Mouse (Mus musculus): ENCODE data around the gene Kcnj9. TPM values are rescaled to one million over a fixed set of nuclear protein-coding genes. Genes with fewer than 3 reads are reported as not detected.

Kcnj9 gene
- polyA plus RNA-seq, 1 experiment from 2014 or later = 4.2 TPM

DNA sequence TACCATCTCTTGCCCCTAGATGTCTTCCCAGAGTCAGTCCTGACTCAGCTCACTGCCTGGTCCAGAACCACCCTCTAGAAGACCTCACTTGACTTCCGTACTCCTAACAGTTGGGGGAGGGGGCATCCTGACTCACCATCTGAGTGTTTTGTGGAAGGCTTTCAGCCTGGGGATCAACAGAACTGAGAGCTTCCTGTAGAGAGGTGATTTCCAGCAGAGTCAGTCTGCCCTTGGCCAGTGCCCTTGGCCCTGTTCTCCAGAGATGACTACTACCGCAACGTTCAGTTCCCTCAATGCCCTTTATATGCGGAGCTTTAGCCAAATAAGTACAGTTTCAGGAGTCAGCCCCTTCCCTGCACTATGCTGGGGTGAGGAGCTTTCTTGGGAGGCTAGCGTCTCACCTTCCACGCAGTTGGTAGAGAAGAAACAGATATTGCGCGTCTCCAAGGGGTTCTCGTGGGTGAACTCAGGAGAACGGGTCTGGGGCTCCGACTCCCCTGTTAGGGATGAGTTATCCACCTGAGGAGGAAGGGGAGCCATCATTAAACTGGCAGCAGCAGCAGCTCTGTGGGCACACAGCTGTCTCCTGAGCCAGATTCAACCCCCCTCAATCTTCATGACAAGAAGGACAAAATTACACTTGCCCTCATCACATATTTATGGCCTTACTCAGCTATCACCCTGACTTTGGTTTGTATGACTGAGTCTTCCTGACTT lies 40.1 kb downstream of the Kcnj9 start:
- Histone ChIP-seq H3K4me3 (replicated peaks; ENCODE audit: low read length) (no peak overlapping the region), H3K9ac (replicated peaks; ENCODE audit: low read depth, low read length) (no peak overlapping the region), H3K4me2 (ENCODE audit: low read length) (no peak overlapping the region), H3K27me3 (replicated peaks; ENCODE audit: control insufficient read depth, insufficient read depth, low read length) (no peaks in the 10 kb centered on the region), H3K36me3 (ENCODE audit: control insufficient read depth, insufficient read depth) (no peaks in the 10 kb centered on the region), H3K27ac (ENCODE audit: low read length) (no peak overlapping the region), H3K9me3 (ENCODE audit: control insufficient read depth, low read length) (no peaks in the 10 kb centered on the region), H3K4me1 (replicated peaks; ENCODE audit: control insufficient read depth, insufficient read depth, low read length) (no peaks in the 10 kb centered on the region)
- ATAC-seq = no peak
- 93% methylated on average over 11 of the region's 11 CpGs for WGBS

DNA sequence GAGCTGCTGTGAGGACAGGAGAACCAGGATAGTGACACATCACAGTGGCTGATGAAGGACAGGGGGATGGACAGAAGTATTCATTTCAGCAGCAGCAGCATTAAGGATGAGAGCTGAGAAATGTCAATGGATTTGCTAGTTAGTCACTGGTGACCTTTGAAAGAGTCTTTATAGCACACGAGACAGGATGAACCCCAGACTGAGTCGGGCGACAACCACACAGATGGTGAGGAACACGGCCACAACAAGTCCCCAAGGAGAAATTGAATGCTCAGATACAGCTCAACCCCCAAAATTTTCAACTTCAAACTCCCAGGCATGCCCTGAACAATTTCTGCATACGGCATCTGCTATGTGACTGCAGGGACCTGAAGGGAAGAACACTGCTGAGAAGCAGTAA lies 42.4 kb downstream of the Kcnj9 start:
- Histone ChIP-seq H3K27me3 (replicated peaks; ENCODE audit: control insufficient read depth, insufficient read depth, low read length) (no peaks in the 10 kb centered on the region), H3K9me3 (ENCODE audit: control insufficient read depth, low read length) (no peaks in the 10 kb centered on the region), H3K36me3 (ENCODE audit: control insufficient read depth, insufficient read depth) (no peaks in the 10 kb centered on the region), H3K27ac (ENCODE audit: low read length) (no peak overlapping the region), H3K4me3 (replicated peaks; ENCODE audit: low read length) (no peak overlapping the region), H3K4me2 (ENCODE audit: low read length) (no peak overlapping the region), H3K4me1 (replicated peaks; ENCODE audit: control insufficient read depth, insufficient read depth, low read length) (no peaks in the 10 kb centered on the region), H3K9ac (replicated peaks; ENCODE audit: low read depth, low read length) (no peak overlapping the region)
- 90% methylated on average over 5 of the region's 5 CpGs for WGBS
- no peak for ATAC-seq

DNA sequence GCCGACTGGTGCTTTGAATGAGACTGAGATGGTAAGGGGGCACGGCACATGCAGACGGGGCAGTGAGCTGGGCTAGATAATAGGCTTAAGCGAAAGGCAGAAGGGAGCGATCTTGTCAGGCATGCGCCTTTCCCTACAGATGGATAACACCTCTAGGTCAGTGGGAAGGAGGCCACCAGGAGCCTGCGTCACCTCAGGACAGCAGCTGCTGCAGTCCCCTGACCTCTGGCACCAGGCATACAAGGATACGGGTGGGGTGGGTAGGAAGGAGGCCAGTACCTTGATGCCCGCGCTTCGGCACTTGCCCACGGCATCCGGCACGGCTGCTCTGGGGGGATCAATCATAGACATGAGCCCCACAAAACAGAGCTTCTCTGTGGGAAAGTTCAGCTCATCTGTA lies 44.9 kb downstream of the Kcnj9 start:
- Histone ChIP-seq H3K9ac (replicated peaks; ENCODE audit: low read depth, low read length) (no peak overlapping the region), H3K4me3 (replicated peaks; ENCODE audit: low read length) (no peak overlapping the region), H3K36me3 (ENCODE audit: control insufficient read depth, insufficient read depth) (no peaks in the 10 kb centered on the region), H3K27ac (ENCODE audit: low read length) (no peak overlapping the region), H3K4me2 (ENCODE audit: low read length) (no peak overlapping the region), H3K27me3 (replicated peaks; ENCODE audit: control insufficient read depth, insufficient read depth, low read length) (no peaks in the 10 kb centered on the region), H3K4me1 (replicated peaks; ENCODE audit: control insufficient read depth, insufficient read depth, low read length) (no peaks in the 10 kb centered on the region), H3K9me3 (ENCODE audit: control insufficient read depth, low read length) (no peaks in the 10 kb centered on the region)
- ATAC-seq = no peak
- WGBS = 90% methylated on average over 14 of the region's 14 CpGs

DNA sequence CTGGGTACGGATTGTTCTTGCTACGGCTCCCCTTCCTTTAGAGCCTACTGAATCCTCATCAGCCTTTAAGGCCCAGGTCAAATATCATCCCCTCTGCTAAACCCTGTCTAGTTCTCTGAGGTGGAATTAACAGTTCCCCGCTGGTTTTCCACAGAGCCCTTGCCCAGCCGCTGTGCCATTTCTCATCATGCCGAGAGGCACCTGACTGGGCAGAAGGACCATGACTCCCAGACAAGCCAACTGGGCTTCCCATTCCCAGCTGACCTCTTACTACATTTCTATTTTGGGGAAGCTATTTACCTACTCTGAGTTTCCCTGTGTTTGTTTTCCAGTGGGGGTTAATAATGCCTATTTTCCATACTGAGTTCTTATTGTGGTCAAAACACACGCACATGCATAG lies 46.0 kb downstream of the Kcnj9 start:
- no peaks in the 10 kb centered on the region for H3K27me3 ChIP-seq (replicated peaks; ENCODE audit: control insufficient read depth, insufficient read depth, low read length)
- H3K4me1 ChIP-seq (replicated peaks; ENCODE audit: control insufficient read depth, insufficient read depth, low read length) = no peaks in the 10 kb centered on the region
- 88% methylated on average over 6 of the region's 6 CpGs for WGBS
- no peak overlapping the region for H3K4me3 ChIP-seq (replicated peaks; ENCODE audit: low read length)
- no peaks in the 10 kb centered on the region for H3K36me3 ChIP-seq (ENCODE audit: control insufficient read depth, insufficient read depth)
- no peak overlapping the region for H3K4me2 ChIP-seq (ENCODE audit: low read length)
- no peak for ATAC-seq
- no peaks in the 10 kb centered on the region for H3K9me3 ChIP-seq (ENCODE audit: control insufficient read depth, low read length)
- no peak overlapping the region for H3K9ac ChIP-seq (replicated peaks; ENCODE audit: low read depth, low read length)
- H3K27ac ChIP-seq (ENCODE audit: low read length) = no peak overlapping the region

DNA sequence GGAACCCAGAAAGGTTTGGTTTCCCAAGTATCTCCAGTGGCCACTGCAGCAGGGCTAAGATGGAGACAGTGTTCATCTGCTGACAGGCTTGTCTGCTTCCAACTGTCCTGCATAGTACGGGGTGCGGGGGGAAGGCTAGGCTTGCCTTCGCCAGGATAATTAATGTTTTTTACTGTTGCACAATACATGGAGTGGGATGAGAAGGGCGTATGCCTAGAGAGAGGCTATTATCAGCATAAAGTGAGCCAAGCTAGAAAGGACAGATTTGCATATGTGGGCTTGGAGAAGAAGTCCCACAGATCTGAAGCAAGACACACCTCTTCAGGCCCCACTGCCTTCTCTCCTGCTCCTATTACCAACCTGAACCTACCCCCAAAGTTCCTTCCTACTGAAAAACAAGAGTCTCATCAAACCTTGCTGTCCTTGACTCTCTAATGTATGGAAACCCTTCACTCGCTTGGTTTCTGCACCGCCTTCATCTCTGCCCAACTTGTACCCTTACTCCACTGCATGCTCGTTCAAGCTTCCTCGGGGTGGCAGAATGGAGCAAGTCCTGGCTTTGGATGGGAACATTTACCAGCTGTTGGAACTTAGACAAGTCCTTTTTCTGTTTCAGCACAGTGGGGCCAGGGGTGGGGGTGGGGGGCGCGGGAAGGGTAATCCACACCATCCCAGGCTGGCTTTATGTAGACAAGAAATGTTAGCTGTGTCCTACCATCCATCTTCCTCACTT lies 47.4 kb downstream of the Kcnj9 start:
- 76% methylated on average over 10 of the region's 10 CpGs for WGBS
- Histone ChIP-seq H3K9ac (replicated peaks; ENCODE audit: low read depth, low read length) (no peak overlapping the region), H3K4me3 (replicated peaks; ENCODE audit: low read length) (no peak overlapping the region), H3K27me3 (replicated peaks; ENCODE audit: control insufficient read depth, insufficient read depth, low read length) (no peaks in the 10 kb centered on the region), H3K36me3 (ENCODE audit: control insufficient read depth, insufficient read depth) (no peaks in the 10 kb centered on the region), H3K4me1 (replicated peaks; ENCODE audit: control insufficient read depth, insufficient read depth, low read length) (no peaks in the 10 kb centered on the region), H3K9me3 (ENCODE audit: control insufficient read depth, low read length) (no peaks in the 10 kb centered on the region), H3K4me2 (ENCODE audit: low read length) (no peak overlapping the region), H3K27ac (ENCODE audit: low read length) (no peak overlapping the region)
- ATAC-seq = no peak

DNA sequence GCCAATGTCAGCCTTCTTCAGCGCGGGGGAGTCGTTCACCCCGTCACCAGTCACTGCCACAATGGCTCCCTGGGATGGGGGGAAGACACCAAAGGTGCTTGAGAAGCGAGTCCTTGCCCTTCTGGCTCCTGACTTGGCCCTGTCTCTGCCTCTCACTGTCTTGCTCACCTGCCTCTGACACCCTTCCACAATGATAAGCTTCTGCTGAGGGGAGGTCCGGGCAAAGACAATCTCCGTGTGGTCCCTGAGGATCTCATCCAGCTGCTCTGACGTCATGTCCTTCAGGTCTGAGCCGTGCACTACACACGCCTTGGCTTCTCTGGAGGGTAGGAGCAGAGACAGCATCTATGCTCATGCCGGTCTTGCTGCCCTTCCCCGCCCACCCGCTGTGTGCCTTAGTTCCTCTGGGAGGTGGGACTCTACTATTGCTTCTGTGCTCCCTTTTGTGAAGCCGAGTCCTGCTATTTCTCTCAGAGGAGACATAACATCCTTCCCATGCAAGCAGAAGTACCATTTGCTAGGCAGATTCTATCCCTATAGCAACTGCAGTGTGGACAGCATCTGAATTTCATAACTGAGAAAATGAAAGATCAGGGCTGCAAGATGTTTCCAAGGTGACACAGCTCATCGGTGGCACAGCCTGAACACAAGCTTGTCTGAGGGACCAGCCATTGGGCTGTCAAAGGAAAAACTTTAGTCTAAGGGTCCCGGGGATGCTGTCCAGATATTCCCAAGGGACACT lies 49.2 kb downstream of the Kcnj9 start:
- Histone ChIP-seq H3K36me3 (ENCODE audit: control insufficient read depth, insufficient read depth) (no peaks in the 10 kb centered on the region), H3K4me2 (ENCODE audit: low read length) (no peak overlapping the region), H3K27ac (ENCODE audit: low read length) (no peak overlapping the region), H3K9ac (replicated peaks; ENCODE audit: low read depth, low read length) (no peak overlapping the region), H3K4me1 (replicated peaks; ENCODE audit: control insufficient read depth, insufficient read depth, low read length) (no peaks in the 10 kb centered on the region), H3K27me3 (replicated peaks; ENCODE audit: control insufficient read depth, insufficient read depth, low read length) (no peaks in the 10 kb centered on the region), H3K4me3 (replicated peaks; ENCODE audit: low read length) (no peak overlapping the region), H3K9me3 (ENCODE audit: control insufficient read depth, low read length) (no peaks in the 10 kb centered on the region)
- WGBS = 80% methylated on average over 16 of the region's 16 CpGs
- ATAC-seq = 0 out of 2 replicates have a peak, but pooled peaks have one; percentile 30

DNA sequence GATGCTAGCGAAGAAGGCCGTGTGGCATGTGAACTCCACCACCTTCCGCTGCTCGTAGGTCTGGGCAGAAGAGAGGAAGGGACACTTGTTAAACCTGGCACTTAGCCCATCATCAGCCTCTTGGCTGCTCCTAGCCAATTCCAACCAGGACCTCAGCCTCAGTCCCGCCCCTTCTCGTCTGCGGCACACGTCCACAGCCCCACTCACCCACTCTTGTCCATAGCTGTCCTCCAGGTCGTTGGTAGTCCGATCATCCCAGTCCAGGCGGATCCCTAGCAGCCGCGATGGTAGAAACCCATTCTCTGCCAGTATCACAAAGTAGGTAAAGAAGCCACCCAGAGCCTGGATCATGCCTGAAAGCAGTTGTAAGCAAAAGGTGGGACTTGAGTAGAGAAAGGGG lies 50.8 kb downstream of the Kcnj9 start:
- H3K27me3 ChIP-seq (replicated peaks; ENCODE audit: control insufficient read depth, insufficient read depth, low read length) = no peaks in the 10 kb centered on the region
- no peak overlapping the region for H3K27ac ChIP-seq (ENCODE audit: low read length)
- 89% methylated on average over 13 of the region's 13 CpGs for WGBS
- H3K4me2 ChIP-seq (ENCODE audit: low read length) = no peak overlapping the region
- H3K9me3 ChIP-seq (ENCODE audit: control insufficient read depth, low read length) = no peaks in the 10 kb centered on the region
- H3K4me1 ChIP-seq (replicated peaks; ENCODE audit: control insufficient read depth, insufficient read depth, low read length) = no peaks in the 10 kb centered on the region
- no peak overlapping the region for H3K9ac ChIP-seq (replicated peaks; ENCODE audit: low read depth, low read length)
- ATAC-seq = no peak
- no peak overlapping the region for H3K4me3 ChIP-seq (replicated peaks; ENCODE audit: low read length)
- H3K36me3 ChIP-seq (ENCODE audit: control insufficient read depth, insufficient read depth) = no peaks in the 10 kb centered on the region

DNA sequence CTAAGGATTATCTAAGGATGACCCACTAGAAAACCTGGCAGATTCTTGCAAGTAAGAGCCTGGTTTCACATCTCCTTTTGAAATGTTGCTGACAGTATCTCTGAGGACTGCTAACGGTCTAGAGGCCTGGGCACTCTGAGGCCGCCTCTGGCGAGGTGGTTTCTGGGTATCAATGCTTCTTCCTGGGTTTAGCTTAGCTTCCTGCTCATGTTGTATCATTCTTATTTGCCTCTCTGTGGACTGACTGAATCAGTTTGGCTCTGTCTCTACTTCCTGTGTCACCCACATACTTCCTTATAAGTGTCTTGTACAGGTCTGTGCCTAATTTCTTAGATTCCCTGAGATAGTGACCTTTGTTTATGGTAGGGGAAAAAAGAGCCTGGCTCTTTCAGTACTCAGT lies 51.9 kb downstream of the Kcnj9 start:
- WGBS = 75% methylated on average over 3 of the region's 3 CpGs
- Histone ChIP-seq H3K27ac (ENCODE audit: low read length) (no peak overlapping the region), H3K4me2 (ENCODE audit: low read length) (no peak overlapping the region), H3K4me1 (replicated peaks; ENCODE audit: control insufficient read depth, insufficient read depth, low read length) (no peaks in the 10 kb centered on the region), H3K27me3 (replicated peaks; ENCODE audit: control insufficient read depth, insufficient read depth, low read length) (no peaks in the 10 kb centered on the region), H3K9ac (replicated peaks; ENCODE audit: low read depth, low read length) (no peak overlapping the region), H3K9me3 (ENCODE audit: control insufficient read depth, low read length) (no peaks in the 10 kb centered on the region), H3K36me3 (ENCODE audit: control insufficient read depth, insufficient read depth) (no peaks in the 10 kb centered on the region), H3K4me3 (replicated peaks; ENCODE audit: low read length) (no peak overlapping the region)
- no peak for ATAC-seq

DNA sequence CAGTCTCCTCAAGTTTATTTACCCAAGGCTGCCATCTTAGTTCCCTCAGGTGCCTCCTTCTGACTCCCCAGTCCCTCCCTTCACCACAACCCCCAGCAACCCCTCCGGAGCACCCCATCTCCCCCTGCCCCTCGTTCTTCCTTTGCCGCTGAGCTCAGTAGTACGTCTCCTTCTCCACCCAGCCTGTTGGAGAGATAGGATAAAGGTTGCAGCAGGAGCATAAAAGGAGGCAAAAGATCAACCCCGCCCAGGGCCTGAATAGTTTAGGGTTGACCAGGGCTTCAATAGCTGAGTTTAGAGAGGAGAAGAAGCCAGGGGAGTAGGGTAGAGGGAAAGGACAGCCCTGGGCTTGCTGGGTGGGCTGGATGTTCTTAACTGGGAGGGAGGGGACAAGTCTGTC lies 54.6 kb downstream of the Kcnj9 start:
- H3K27ac ChIP-seq (ENCODE audit: low read length) = no peak overlapping the region
- peaks cover 6% of the 10 kb centered on the region; the same call in 1 of the 2 replicates for H3K4me1 ChIP-seq (replicated peaks; ENCODE audit: control insufficient read depth, insufficient read depth, low read length)
- no peaks in the 10 kb centered on the region for H3K27me3 ChIP-seq (replicated peaks; ENCODE audit: control insufficient read depth, insufficient read depth, low read length)
- H3K9me3 ChIP-seq (ENCODE audit: control insufficient read depth, low read length) = no peaks in the 10 kb centered on the region
- H3K4me3 ChIP-seq (replicated peaks; ENCODE audit: low read length) = no peak overlapping the region
- no peaks in the 10 kb centered on the region for H3K36me3 ChIP-seq (ENCODE audit: control insufficient read depth, insufficient read depth)
- no peak overlapping the region for H3K4me2 ChIP-seq (ENCODE audit: low read length)
- no peak for ATAC-seq
- 80% methylated on average over 5 of the region's 5 CpGs for WGBS
- no peak overlapping the region for H3K9ac ChIP-seq (replicated peaks; ENCODE audit: low read depth, low read length)

All from forebrain, embryonic 16.5 days (tissue).